Mouse (Mus musculus) C2C12 (cell line): Measurements from ENCODE around the gene Daam1.

Experiments used
- CEBPB ChIP-seq: IDR thresholded peaks from one replicate; pipeline ENCODE4 v1.6.1; 2011; ENCODE audit warnings: low read depth, mild to moderate bottlenecking, control low read depth, moderate library complexity
- CTCF ChIP-seq: IDR thresholded peaks from one replicate; pipeline ENCODE4 v1.5.1; 2011; ENCODE audit not compliant: control insufficient read depth, insufficient read depth, insufficient read length
- MAX ChIP-seq: IDR thresholded peaks from one replicate; pipeline ENCODE4 v1.6.1; 2011; ENCODE audit warnings: mild to moderate bottlenecking, control low read depth
- MYOD1 ChIP-seq: IDR thresholded peaks from one replicate; pipeline ENCODE4 v1.6.1; 2011; ENCODE audit warnings: low read depth; ENCODE audit not compliant: control insufficient read depth, insufficient read length
- MYOG ChIP-seq: IDR thresholded peaks from one replicate; pipeline ENCODE4 v1.6.1; 2011; ENCODE audit not compliant: control insufficient read depth, insufficient read length; ENCODE audit errors: extremely low read depth
- USF1 ChIP-seq: IDR thresholded peaks from one replicate; pipeline ENCODE4 v1.6.1; 2011; ENCODE audit warnings: low read depth, mild to moderate bottlenecking, control low read depth, moderate library complexity

DNA sequence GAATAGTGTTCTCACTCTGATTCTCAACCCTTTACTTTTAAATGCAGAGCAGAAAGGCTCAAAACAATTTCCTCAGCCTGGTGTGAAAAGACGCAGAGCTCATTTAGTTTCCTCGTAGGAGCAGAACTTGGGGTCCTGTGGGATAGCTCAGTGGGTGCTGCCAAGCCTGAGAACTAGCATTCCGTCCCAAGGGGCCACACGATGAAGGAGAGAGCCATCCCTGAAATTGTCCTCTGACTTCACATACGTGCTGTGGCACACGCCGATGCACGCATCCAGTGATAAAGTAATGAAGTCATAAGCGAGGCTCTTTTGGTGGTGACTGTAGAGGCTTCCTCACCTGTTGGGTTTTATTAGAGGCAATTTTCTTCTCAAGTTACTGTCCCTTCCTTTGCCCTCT is 138.6 kb downstream of the Daam1 start:
- TF ChIP-seq CTCF: no peak
- TF ChIP-seq MYOG: no peak
- TF ChIP-seq USF1: no peak
- no peak for TF ChIP-seq CEBPB
- no peak for TF ChIP-seq MAX
- TF ChIP-seq MYOD1: no peak
